Mouse (Mus musculus) neural tube, embryonic 10.5 days (tissue): ENCODE measurements at regions not wholly inside any gene's neighbourhood (a gene's known extent, or its start where the extent isn't known, plus 50 kb on each side); places are given as distances from the start of the nearest gene placed in this dataset.

Source experiments
- DNase-seq: peaks from one replicate; pipeline ENCODE4 v3.0.0-alpha.2; 2017; ENCODE audit warnings: low spot score; ENCODE audit errors: extremely low spot score

DNA sequence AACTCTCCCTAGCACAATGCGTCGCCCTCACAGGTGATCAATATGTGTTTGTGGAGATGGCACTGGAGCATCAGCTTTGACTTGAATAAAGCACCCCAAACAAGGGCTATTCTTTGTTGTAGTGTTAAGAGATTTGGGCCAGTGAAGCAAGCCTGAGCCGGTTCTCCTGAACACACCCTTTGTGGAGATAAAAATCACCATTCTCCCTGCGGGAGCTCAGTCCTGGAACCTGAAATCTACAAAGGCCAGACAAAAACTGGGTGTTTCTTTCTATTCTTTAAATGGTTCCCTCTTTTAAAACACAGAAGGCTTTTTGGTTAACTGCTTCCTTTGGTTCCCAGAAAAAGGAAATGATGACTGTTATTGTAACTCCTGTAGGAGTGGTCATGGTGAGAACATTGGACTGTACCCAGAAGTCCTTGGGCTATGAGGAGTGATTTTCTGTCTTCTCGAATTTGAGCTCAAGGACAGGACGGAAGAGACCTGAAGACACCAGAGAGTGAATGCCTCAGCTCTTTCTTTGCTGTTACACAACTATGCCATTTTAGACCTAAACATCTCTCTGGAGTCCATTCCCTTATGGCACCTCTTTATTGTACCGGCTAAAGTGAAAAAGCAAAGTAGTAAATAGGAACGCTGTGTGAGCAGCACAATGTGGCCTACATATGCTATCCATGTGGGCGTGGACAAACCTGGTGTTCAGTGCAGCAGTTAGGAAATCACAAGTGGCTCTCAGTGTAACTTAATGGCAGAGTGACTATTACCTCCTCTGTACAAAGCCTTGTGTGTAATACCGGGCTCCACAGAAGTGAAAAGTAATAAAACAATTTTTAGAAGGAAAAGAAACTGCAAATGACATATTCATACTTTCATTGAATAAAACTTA, 149.9 kb upstream of the Veph1 start:
- no peak for DNase-seq

DNA sequence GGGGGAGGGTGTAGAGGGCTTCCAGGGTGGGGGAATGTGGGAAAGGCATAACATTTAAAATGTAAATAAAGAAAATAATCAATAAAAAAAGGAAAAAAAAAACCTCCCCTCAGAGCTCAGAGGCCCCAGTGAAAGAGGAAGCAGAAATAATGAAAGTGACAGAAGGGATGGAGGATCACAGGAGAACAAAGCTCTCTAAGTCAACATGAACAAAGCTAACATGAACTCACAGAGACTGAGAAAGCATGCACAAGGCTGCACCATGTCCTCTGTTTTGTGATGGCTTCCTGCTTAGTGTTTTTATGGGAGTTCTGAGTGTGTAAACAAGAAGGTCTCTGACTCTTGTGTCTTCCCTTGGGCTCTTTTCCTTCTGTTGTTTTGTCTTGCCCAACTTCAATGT, 136.6 kb upstream of the Veph1 start:
- DNase-seq: no peak

DNA sequence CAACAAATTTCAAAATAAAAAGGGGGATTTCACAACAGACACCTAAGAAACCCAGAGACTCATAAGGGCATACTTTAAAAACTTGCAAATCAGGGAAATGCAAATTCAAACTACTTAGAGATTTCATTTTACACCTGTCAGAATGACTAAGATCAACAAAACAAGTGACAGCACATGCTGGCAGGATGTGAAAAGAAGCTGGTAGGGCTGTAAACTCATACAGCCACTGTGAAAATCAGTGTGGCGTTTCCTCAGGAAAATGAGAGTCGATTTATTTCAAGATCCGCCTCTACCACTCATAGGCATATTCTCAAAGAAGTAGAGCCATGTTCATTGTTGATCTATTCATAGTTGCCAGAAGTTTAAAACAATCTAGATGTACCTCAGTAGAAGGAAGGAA, 133.6 kb upstream of the Veph1 start:
- DNase-seq: no peak

DNA sequence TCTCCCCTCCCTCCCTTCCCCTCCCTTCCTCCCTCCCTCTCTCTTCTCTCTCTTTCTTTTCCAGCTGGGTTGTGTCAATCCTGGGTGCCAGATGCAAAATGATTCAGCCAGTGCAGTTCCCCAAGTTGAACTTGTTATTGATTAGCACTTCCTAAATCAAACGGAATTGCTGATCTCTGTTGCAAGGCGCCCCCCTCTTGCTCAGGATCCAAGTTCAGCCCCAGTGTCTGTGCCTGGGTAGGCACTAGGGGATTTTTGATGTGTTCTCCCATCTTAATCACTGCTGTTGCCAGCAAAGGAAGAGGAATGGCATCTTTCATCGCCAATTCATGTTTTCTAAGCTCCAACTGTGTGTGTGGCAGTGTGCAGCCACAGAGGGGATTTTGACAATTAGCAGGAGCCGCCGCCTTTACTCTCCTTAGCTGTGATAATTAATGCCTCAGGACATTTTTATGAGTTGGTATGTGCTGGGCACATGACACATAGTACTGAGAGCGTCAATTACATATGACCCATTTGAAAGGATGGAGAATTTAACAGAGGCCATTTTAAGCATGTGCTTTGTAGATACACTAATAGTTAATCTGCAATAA, 125.9 kb upstream of the Veph1 start:
- no peak for DNase-seq

DNA sequence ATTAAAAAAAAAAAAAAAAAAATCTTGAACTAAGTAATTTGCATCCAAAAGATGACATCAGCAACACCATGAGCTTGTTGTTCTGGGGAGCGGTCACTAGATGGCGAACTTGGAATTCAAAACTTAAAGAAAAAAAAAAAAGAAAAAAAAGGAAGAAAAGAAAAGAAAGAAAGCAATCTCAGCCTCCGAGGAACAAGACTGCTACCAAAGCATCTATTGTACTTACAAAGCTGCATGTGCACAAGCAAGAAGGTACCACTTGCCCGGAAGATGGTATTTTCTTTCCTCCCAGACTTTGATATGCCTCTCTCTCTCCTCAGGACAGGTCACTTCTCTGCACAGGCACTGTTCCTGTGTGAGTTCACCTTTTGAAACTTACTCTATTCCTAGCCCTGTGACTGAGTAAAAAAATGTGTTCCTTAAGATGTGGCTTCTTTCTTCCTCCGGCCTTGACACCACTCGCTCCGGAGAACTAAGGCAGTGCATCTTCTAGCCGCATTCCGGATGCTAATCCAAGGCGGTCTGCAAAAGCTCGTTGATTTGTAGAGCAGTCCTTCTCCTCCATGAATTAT, 114.2 kb upstream of the Veph1 start:
- DNase-seq: peak; percentile 28

DNA sequence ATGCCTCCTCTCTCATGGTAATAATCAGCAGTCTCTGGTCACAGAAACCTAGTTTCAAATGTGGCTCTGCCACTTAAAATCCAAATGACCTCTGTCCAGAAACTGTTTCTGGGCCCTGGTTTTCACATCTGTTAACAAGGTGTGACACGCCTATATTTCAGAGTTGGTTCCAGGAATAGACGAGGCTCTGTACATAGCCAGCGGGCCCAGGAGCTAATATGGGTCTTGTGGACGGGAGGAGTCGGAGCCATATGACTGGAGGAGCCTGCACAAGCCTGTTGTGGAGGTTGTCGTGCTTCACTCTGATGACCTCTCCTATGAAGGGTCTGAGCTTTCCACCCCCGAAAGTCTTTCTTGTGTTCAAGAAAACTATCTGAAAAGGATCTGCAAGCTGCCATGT, 112.2 kb upstream of the Veph1 start:
- DNase-seq: no peak

DNA sequence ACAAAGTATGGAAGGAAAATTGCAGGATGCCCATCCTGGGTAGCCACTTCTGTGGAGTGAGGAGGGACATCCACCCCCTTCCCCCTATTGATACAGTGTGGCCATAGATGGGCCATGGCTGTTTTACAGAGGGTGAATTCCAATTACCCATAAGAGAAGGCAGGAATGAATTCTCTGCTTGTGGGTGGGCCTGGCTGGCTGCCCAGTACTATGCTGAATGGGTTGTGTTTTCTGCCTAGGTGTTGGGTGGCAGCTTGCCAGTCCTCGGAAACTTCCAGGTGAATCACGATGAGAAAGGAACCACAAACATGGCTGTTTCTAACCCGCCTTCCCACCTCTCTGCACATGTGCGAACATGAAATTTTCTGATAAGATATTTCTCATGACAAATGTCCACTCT, 109.0 kb upstream of the Veph1 start:
- no peak for DNase-seq

DNA sequence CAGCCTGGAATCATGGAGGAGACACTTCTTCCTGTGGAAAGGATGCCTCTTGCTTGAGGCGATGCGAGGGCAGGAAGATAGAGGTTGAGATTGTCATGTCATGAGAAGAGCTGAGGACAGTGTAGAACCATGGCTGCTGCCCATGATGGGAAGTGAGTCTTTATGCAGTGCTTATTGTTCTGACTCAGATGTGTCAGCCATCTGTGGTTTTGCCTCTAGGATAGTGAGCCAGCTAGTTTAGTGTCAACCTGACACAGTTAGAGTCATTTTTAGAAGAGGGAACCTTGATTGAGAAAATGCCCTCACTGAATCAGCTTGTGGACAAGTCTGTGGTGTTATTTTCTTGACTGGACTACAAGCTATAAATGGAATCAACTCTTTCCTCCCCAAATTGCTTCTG, 107.1 kb upstream of the Veph1 start:
- no peak for DNase-seq

DNA sequence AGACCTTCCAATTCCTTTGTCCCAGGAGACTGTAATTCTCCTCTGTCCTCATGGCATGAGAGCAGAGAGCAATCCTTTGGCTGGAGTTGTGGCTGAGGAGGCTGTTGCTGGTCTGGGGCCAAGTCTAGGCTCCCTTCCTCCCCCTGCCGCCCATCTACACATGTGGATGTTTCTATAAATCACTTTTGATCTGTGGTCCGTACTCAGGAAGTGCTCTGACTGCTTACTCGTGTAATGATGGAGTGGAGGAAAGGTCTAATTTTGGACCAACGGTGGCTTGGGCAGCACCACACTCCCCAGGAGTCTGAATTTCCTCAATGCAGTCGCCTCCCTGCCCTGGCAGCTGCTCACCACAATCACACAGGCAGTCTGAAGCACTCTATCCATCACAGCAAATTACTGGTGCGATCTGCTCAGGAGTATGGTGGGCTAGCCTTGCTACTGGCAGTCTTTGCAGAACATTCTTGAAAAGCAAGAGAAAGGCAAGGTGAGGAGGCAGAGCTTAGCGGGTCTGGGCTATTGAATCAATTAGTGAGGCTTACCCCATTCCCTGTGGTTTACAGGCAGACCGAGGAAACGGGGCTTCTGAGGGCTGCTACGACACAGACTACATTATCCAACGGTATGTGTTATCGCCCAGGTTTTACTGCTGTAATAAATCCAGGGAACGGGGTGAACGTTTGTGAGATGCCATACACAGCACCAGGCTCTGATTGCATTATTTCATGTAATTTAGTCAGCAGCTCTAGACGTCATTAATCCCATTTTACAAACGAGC, 104.3 kb upstream of the Veph1 start:
- no peak for DNase-seq

DNA sequence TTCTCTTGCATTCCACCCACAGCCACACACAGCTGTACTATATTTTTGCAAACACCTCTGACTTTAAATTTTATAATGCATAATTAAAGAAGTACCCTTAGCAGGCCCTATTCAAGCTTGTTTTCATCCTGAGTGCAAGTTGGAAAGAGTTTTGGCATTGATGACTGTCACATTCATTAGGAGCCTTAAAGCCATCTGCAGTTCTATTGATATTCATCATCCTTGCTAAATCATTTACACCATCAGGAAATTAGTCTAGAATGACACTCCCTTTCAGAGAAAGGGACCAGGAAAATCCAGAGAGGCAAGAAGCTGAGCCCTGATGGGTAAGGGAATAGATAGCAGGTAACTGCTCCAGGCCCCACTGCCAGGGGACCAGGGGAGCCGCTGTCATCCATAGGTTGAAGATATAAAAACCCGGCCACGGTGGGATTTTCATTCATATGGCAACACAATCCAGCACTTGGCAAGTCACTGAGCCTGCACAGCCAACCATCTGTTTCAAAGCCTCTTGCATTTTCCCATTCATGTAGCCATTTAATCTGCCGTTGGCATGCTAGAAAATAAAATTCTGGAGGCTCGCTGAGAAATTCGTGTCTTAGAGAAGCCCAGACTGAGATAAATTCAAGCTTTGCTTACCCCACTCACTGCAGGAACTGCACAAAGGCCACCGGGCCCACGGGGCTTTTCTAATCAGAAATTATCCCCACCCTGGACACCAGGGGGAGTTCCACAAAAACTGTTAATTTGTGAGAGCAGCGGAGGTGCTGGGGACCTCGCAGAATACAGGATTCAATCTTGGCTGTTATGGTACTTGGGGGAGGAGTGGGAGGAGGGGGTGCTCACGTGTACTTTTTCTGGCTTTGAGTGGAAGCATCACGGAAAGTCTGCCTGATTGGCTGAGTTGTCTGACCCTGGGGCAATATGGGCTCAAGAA, 101.8 kb upstream of the Veph1 start:
- DNase-seq: no peak

DNA sequence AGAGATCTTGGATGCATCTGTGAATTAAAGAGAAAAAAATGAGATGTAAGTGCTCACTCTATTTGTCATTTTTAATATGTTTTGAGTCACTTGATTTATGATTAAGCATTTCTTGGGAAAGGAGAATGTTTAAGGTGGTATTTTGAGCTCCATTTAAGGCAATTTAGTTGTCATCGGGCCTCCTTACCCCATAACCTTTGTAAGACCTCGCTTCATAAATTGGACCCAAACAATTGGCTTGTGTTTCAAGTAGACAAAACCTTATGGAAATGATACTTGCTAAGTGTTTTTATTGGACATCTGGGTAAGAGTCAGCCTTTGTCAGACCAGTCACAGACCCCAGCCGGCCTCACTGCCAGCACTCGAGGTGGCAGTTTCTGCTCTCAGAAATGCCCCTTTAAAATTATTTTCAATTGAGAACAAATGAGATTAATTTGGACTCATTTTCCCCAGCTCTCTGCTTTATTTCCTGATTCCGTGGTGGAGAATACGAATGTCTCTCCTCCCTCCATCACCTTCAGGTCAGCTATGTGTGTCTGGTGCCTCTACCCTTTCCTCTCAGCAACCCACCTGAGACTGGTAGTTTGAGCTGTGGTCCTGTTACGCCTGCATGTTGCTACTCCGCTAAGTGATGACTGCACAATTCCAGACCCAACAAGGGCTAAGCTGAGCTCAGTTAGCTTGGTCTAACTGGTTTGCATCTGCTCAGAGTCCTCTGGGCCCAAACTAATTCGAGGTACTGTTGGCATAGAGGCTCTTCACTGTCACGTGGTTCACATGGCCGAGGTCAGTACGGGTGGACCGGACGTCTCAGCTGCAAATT, 78.7 kb upstream of the Veph1 start:
- no peak for DNase-seq

DNA sequence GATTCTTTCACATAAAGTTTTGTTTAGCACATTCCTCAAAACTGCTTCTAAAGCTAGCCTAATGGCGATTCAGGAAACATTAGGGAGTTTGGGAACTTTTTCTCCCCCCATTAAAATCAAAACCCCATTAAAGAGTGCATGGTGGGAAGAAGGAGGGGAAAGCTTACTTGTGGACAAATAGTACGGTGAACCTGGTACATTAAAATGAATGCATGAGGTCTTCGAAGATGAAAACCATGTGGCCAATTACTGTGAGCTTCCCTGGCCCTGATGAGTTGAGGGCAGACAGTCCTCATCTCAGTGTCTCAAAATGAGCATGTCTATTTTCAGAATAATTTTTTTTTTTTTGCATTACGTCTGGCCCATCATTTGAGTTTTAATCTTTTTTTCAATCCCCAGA, 78.0 kb upstream of the Veph1 start:
- no peak for DNase-seq

DNA sequence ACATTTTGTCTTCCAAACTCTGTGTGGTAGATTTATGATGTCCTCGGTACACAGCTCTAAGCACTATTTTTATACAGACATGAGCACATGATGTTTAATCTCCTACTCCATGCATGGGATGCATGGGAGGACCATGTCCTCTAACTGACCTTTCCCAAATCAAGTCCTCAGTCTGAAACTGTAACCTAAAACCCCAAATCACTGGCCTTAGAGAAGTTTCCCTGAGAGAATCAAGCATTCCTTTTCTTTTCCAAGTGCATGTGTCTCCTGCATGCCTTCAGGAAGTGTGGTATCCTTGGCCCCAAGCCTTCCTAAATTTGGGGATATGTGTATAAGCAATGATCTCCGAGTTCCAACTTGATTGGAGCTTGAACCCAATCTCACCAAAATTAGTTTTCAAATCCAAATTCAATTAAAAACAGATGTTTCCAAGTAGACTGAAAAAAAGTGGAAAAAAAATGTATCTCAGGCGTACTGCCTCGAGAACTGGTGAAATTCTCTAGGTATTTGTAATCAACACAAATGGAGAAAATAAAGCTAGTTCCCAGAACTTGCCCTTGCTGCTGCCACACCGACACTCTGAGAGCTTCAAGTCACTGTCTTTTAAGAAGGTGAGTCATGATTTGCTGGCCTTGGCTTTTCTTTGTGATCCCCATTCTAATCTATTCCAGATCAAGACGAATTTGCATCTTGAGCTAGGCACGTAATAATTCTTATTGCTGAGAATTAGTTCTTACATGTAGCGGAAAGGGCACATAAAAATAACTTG, 77.4 kb upstream of the Veph1 start:
- DNase-seq: no peak
